Mouse (Mus musculus) megakaryocyte-erythroid progenitor cell, adult 5-6 weeks (primary cell): Measurements from ENCODE around the gene Zfp598. TPM values are rescaled to one million over a fixed set of nuclear protein-coding genes. Genes with fewer than 3 reads are reported as not detected.
A peak's percentile ranks its signal among the peaks of the same experiment; 100 is the strongest.

ENCODE experiments used
- ATAC-seq: replicated peaks from 2 replicates; pipeline ENCODE4 v1.8.0; 2016; ENCODE audit warnings: mild to moderate bottlenecking, inconsistent platforms; ENCODE audit not compliant: severe bottlenecking, poor library complexity, low FRiP score, low TSS enrichment
- total RNA-seq, 2 experiments: library from RNA; stranded (forward) in 1 of 2; stranded (reverse) in 1 of 2; fragments of 200-1000, 215-1000 nt in 1 of 2; fragments of >200 nt in 1 of 2; fragmentation: Nextera tagmentation in 1 of 2; gene quantifications; 2 replicates each; pipeline ENCODE4 v1.2.3; 2014 to 2017

Gene Zfp598
- 44.9 and 65.2 TPM in 2 replicates for total RNA-seq (2014; fragmentation: Nextera tagmentation)
- total RNA-seq (2017), result 24.7 and 32.1 TPM in 2 replicates

DNA sequence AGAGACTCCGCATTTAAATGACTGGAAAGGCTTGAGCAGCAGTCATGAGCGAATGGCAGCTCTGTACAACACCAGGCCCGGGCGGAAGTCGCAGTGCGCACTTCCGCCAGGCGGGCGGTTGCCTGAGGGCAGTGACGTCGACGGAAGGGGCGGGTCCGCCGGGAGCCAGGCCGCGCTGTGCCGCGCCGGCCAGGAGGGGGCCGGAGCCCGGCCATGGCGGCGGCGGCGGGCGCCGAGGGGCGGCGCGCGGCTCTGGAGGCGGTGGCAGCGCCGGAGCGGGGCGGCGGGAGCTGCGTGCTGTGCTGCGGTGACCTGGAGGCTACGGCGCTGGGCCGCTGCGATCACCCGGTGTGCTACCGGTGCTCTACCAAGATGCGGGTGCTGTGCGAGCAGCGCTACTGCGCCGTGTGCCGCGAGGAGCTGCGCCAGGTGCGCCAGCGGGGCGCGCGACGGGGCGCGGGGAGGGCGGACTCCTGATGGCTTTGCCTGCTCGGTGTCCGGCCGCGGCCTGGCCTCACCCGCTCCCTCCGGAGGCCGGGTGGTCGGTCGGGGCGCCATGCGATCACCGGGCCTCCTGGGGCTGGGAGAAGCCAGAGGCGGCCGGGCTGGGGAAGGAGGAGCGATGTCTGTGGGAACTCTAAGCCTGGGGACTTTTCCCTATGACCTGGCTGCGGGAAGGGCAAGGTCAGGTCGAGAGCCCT lies at the start of gene Zfp598:
TSS of gene Zfp598 (plus strand) at position 143 of the 701 bp plus-strand sequence.
- peak; percentile 91 for ATAC-seq

DNA sequence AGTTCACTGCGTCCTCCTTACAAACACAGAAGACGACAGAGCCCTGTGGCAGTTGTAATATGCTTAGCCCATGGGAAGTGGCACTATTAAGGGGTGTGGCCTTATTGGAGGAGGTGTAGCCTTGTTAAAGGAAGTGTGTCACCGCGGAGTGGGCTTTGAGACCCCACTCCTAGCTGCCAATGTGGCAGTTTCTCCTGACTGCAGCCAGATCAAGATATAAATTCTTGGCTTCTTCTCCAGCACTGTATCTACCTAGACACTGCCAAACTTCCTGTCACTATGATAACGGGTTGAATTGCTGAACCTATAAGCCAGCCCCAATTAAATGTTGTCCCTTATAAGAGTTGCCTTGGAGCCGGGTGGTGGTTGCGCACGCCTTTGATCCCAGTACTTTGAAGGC lies 44.0 kb upstream of the Zfp598 start:
- no peak for ATAC-seq

DNA sequence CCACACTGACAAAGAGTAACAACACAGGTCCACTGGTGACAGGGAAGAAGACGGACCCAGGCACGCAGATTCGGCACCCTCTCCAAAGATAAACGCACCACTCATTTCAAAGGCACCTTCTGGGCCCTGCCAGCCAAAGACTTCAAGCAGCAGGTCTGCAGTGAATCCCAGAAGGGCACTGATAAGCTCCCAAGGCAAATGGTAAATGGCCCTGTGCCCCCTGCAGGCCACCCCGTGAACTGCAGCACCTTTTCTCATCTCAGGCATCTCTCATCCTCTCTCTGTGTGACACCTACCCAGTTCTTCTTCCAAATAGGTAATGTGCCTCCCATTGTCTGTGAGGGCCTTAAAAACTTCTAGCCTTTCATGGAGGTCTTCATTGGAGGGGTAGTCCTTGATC lies 40.8 kb upstream of the Zfp598 start:
- peak; percentile 66 for ATAC-seq

DNA sequence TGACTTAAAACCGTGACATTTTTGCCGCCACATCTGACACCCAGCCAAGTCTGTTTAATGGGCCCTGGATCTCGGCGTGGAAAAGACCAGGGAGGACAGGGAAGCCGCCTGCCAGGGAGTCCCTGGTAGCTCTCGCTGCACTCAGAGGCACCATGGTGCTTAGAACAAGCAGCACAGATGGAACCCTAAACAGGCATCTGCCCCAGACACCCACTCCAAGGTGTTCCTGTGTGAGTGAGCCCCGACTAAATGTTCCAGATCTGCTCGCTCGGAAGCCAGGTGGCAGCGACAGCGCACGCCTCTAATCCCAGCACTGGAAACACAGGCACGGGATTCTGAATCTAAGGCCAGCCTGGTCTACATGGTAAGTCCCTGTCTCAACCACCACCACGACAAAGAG lies 39.4 kb upstream of the Zfp598 start:
- ATAC-seq, result no peak

DNA sequence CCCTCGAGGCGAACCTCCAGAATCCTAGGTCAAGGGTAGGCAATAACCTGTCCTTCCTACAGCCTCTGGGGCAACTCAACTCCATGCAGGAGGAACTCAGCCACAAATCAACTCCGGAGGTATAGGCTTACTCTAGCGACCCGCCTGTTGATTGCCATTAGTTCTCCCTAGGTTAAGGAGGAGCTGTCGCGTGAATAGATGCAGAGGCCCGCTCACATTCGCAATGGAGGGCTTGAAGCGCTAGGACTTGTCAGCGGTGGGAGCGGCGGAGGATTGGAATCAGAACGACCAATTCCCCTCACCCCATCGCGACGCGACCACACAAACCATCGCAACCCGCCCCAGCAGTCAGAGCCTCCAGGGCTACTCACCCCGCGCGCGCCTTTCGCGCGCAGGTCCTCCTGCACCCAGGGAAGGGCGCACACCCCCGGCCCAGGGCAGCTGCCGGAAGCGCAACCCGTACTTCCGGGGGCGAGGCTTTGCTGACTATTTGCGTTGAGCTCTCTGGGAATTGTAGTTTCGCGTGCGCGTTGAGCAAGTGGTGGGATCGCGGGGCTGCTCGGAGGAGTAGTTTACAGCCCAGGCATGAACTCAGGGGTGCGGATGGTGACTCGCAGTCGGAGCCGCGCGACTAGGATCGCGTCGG lies 37.2 kb upstream of the Zfp598 start, which contains the start of the genes Tsc2 and Nthl1:
TSS of gene Tsc2 (minus strand) at position 464 of the 646 bp plus-strand sequence.
TSS of gene Nthl1 (plus strand) at position 514 of the 646 bp plus-strand sequence.
- peak; percentile 71 for ATAC-seq

DNA sequence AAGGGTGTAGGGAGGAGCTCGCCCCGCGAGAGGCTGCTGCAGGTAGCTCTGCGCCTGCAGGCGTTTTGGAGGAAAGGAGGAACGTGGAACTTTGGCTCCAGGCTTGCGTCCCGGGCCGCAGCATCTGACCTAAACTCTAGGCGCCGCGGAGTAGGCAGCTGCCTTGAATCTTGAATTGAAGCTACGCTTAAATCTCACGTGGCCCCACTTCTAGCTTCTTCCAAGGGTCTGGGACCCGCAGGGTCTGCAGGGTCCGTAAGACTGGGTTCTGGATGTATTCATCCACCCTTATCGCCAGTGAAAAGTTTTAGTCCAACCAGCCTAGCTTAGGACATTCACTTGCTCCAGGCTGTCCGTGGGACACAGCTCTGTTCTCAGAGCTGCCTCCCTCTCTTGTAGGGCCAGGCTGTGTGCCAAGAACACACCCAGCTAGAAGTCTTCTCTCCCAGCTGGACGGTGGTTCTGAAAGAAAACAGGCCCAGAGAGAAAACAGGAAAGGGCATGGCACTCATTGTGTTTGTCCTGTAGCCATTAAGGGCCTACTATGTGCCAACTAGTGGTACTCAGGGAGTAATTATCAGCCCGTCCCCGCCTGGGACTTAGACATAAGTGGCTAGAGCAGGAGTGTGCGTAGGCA lies 36.6 kb upstream of the Zfp598 start:
- peak; percentile 38; the same call in 1 of the 2 replicates for ATAC-seq

DNA sequence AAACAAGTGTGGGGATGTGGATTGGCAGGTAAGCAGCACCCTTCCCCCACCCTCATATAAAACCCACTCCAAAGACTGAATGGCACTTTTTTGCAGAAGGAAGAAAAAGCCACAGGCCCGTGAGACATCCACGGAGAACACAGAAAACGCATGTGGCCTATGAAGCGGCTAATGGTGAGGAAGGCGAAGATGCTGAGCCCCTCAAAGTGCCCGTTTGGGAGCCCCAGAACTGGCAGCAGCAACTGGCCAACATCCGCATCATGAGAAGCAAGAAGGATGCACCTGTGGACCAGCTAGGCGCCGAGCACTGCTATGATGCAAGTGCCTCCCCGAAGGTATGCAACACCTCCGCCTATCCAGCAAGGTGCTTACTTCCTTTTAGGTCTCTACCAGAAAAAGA lies 35.7 kb upstream of the Zfp598 start:
- ATAC-seq, result no peak

DNA sequence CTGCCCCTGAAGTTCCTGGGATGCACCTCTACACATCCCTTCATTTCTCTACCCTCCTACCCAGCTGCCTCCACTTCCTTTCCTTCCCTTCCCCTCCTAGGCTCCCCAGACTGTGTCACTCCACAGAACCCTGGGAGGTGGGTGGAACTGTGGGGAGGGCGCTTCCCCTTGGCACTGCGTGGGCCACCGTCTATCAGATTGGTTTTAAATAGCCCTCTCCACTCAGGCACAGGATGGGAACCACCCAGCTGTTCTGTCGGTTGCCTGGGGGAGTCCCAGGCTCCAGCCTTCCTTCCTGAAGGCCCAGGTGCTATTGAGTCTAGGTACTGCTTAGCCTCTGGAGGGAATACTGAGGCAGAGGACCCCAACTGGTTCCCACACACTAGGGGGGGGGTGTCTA lies 34.5 kb upstream of the Zfp598 start:
- ATAC-seq, result no peak

DNA sequence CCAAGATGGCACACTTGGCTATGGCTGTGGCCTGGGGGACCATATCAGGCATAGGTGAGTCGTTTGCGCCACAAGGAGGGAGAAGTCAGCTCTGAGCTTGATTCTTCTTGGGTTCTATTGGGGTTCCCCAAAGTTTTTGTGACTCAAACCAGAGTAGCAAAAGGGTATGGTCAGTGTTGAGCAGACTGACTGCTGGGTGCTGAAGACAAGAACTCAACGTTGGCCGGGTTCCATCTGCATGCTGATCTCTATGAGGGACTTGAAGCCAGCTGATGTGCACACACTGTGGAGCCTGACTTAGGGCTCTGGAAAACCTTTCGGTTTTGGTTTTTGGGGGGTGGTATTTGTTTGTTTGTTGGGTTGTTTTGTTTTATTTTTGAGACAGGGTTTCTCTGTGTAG lies 33.8 kb upstream of the Zfp598 start:
- ATAC-seq, result no peak

DNA sequence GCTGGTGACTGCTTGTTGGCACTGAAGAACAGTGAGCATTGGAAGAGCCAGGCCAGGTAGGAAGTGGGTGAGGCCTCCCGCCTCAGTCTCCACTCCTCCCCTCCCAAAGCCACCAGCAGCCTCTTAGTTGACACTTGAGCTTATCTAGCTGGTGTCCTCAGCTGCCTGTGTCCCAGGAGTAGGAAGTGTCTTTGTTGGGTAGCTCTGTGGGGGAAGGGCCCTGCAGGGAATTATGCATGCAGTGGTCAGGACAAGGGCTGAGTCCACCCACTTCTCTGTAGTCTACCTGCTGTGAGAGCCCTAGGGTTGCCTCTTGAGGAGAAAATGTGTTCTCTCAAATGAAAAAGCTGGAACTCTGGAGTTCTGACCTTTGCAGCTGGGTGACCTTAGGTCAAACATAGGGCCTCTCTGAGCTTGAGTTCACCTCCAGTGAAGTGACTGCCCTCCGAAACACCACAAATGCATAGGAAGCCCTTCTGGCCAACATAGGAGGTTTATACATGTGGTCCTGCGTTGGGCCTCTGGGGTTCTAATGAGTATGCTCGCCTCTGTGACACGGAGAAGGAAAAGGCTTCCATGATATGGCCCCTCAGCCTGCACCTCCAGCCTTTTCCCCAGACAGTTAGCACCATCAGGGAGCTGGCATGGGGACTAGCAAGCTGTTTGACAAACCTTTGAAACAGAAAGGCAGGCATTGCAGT lies 32.6 kb upstream of the Zfp598 start:
- no peak for ATAC-seq

DNA sequence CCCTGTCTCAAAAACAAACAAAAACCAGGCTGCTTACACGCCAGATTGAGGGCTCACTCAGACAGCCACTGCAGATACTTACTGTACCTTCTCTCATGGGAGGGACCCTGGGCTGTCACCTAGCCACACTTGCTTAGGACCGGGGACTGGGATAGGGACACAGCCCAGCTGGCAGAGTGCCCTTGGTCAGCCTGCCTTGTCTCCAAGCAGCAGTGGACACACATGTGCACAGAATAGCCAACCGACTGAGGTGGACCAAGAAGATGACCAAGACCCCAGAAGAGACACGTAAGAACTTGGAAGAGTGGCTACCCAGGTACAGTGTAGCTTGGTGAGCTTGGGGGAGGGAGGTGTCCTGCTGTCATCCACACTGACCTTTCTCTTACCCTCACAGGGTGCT lies 31.3 kb upstream of the Zfp598 start:
- no peak for ATAC-seq

DNA sequence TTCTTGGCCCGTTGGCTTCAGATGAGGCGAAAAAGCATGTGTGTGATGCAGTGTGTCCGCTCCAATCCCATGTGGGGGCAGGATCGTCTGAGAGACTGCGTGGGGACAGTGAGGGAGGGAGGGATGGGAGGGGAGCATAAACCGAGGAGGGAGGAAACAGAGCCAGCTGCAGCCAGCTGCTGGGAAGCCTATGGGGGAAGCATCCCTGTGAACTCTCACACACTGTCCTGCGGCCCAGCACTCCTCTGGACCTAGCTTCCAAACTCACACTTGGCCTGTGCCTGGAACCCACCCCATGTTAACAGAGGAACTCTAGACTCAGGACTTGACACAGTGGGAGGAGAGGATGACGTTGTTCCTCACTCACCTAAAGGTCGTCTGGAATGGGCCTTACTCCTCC lies 30.6 kb upstream of the Zfp598 start:
- no peak for ATAC-seq

DNA sequence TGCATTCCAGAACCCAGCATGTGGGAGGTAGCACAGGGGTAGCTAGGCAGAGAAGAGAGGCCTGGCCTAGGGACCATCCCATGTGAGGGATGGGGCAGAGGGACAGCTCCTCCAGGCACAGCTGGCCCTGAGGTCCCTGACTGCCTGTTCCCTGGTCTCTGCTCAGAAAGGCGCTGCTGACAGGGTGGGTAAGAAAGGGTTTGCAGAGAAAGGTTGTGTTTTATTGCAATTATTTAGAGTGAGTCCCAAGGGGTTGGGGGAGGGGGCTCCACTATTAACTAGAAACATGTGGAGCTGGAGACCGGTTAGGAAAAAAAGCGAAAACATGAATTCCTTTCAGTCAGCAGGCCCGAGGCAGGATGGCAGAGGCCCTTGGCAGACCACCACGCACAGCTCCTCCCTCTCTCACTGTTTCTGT lies 29.9 kb upstream of the Zfp598 start:
- no peak for ATAC-seq

DNA sequence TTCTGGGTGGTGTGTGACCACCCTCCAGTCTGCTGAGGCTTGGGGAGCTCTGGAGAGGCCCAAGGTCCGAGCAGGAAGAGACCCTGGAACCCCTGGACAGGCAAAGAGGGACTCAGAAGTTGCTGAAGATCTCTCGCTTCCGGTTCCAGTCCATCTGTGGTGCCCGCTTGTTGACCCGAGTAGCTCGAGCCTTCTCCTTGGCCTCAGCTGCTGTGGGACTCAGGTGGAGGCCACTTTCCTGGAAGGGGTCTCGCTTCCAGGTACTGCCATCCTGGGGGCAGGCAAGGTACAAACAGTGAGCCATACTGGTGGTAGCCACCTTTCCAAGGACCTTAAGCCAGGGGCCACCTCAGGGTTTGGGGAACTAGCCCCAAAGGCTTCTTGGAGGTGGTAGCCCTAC lies 29.4 kb upstream of the Zfp598 start:
- ATAC-seq, result no peak

DNA sequence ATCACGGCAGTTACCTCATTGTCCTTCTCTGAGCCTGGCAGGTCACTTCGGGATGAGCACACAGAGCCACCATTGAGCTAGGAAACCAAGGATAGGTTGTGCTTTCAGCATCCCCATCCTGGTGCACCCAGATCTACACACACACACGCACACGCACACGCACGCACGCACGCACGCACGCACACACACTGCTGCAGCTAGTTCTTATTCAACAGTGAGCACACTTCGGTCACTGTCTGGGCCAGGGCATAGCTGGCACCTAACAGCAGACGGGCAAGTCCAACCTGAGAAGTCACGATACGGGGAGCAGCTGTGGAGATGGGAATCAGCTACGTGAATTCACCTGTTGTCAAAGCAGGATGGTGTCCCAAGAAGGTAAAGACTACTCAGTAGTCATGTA lies 28.9 kb upstream of the Zfp598 start:
- no peak for ATAC-seq

DNA sequence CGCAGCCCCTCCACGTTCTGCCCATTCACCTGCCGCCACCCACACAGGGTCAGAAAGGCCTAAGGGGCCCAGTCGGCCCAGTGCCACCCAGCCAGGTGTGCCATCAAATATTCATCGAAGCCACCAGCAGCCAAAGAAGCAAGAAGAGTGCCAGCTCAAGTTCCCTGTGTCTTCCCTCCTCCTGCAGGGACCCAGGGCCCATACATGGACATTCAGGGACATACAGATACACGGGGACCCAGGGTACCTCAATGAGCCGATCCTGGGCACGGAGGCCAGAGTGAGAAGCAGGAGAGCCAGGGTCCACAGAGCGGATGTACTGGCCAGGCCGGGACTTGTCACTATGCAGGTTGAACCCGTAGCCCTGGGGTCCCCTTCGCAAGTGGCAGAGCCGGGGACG lies 27.5 kb upstream of the Zfp598 start:
- no peak for ATAC-seq

DNA sequence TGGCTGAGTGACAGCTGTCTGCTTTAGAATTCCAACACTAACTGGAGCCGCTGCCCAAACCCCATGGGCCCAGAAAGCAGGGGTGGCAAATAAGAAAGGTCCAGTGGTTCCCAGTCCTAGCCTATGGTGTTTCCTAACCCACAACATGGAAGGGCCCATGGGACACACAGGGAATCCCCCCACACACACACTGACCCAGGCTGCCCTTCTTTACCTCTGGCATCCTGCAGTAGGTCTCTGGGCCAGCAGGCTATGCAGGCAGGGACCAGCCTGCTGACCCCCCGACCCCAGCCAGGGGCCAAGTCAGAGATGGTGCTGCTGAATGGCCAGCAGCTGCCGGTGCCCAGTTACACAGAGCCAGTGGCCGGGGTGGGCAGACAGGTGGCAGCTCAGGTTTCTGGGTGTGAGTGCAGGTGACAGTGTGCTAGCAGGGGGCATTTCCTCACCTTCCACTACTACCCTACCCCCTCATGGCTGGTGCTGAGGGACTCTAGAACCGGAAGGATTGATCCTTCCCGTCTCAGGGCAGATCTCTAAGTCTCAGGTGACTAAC lies 26.6 kb upstream of the Zfp598 start:
- ATAC-seq, result no peak

DNA sequence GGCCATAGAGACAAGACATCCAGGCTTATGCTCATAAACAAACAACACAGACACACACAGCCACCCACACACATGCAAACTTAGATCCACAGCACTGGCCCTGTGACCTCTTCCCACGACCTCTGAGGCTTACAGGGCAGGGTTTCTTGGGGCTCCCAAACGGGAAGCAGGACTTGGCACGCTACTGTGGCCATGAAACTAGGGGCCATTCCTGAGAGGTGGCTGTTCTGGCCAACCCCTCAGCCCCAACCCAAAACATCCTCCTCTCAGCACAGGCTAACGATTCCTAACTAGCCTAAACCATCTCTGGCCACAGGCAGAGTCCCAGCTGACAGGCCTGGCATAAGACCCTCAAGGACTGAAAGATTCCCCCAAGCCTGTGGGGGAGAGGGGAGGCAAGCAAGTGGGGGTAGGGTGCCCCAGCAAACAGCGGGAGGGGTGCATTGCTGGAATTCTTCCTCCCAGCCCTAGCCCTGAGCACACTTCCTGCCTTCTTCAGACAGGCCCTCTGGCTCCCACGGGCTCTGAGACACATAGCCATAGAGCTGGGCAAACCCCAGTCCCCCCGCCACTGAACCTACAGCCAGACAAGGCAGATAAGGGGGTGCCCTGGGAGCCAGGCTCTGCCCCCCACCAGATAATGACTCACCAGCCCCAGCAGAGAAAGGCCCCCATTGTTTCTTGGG lies 25.3 kb upstream of the Zfp598 start:
- no peak for ATAC-seq
